Mouse (Mus musculus) adrenal gland, postnatal 14 days (tissue): Measurements from ENCODE around the gene Plce1. TPM values are rescaled to one million over a fixed set of nuclear protein-coding genes. Genes with fewer than 3 reads are reported as not detected.
A peak's percentile ranks its signal among the peaks of the same experiment; 100 is the strongest.

ENCODE experiments used
- DNase-seq: peaks from one replicate; pipeline ENCODE4 v3.0.0; 2021; ENCODE audit warnings: mixed read lengths
- total RNA-seq: library from RNA; stranded (reverse); gene quantifications from 2 replicates; pipeline ENCODE4 v1.2.3, GENCODE M21; 2021

Gene Plce1
- total RNA-seq, 1 experiment from 2014 or later: 8.9 TPM

DNA sequence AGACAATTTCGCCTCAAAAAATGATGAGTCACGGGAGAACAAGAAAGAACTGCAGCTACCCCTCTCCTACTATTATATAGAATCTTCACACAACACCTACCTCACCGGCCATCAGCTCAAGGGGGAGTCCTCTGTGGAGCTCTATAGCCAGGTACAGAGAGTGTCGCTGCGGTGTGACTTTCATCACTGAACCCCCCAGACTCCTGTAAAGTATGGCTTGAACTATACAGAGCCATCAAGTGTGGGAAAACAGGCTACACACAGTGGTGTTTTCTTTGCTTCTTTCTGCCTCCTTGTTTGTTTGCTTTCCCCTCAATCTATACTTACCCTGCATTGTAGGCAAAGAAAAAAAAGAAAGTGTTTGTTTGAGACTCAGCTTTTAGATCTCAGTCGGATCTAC, 247.9 kb downstream of the Plce1 start:
- no peak for DNase-seq

DNA sequence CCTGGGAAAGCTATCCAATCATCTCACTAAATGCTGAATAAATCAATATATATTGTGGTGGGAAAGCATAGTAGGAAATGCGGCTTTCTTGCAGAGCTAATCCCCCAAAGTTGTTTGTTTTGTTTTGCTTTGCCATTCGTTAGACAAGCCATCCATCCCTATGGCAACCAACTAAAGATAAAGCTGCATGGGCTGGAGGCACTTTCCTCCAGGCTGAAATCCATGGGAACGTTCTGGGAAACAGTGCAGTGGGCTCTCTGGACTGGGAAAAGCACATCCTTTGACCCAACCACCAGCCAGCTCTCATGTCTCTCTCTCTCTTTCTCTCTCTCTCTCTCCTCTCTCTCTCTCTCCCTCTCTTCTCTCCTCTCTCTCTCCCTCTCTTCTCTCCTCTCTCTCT, 248.4 kb downstream of the Plce1 start:
- no peak for DNase-seq

DNA sequence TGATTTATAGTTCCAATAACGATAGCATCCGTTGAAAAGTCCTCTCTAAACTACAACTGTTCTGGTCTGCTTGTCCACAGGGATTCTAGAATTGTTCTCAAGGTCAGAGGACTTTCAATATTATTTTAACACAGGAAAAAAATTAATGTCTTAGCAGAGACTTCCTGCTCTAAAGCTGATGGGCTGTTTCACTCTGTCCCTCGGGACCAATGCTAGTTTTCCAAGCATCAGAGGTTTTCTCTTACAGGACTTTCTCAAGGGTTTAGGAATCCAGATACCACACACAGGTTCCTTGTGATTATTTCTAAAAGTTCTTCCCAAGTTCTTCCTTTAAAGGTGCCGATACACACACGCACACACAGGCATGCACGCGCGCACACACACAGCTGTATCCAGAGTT, 263.6 kb downstream of the Plce1 start:
- no peak for DNase-seq

DNA sequence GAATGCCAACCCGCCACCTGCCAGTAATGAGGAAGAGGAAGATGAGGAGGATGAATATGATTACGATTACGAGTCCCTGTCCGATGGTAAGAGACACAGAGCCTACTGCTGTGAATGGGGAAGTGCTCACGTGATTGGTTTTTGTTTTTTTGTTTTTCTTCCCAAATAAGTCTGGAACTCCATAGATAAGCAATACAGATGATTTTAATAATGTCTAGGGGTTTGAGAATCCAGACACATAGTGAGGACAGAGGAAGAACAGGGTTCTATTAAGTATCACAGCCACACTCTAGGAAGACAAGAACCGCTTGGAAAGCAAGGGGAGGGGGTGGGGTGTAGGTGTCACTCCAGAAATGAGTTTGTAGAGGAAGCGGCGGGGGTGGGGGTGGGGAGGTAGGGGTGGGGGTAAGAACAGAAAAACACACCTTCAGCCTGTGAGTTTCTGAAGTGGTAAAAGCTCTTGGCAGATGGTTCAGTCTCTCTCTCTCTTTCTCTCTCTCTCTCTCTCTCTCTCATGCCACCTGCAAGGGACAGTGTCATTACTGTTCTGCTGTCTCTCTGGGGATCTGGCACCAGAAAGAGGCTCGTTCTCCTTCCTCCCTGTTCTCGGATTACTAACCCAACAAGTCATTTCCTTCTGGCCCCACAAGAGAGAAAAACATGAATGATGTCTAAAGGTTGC, 265.0 kb downstream of the Plce1 start:
- DNase-seq: no peak

DNA sequence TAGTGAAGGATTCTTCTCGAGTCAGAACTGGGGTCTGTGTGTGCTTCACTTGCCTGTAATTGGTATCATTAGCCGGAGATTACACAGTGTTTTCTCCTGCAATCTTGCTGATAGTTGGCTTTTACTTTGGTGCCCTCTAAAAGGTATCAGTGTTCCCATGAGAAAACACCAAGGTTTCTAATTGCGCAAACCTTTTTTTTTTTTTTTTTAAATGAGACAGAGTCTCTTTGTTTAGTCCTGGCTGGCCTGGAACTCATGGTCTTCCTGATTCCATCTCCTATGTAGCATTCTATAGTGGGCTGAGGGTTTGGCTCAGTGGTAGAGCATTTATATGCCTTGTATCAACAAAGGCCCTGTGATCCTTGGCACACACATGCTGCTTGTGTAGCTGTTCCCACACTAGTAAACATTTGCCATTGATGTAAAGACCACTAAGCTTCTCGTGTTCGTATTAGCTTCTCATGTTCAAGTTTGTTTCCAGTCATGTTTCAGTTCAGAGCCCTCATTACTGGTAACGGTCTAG, 265.6 kb downstream of the Plce1 start:
- no peak for DNase-seq

DNA sequence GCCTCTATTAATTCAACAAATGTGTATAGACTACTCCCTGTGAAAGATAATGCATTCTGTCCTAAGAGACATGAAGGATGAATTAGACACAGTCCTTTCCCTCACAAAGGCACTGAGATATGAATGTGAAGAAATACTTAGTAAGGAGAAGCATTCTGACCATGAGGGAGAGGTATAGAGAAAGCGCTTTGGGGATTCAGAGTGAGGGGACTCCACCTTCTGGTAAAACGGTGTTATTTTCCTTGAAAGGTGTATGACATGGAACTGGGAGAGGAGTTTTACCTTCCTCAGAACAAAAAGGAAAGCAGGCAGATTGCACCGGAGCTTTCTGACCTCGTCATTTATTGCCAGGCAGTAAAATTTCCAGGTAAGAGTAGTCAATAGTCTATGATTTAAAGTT, 269.3 kb downstream of the Plce1 start:
- no peak for DNase-seq

DNA sequence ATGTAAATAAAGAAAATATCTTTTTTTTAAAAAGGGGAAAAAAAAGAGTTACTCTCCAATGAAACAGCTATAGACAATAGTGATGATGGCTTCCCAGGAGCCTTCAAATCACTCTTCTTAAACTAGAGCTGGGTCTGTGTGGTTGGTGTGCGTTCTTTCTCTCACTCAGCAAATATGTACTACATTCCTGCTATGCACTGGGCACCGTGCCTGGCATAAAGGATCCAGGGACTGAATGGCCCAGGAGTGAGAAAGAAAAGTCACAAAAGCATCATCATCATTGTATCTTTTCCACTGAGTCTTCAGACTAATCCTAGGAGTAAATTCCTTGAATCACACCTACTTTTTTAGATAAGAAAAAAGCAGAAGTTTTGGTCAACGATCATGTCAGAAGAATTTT, 276.3 kb downstream of the Plce1 start:
- no peak for DNase-seq

DNA sequence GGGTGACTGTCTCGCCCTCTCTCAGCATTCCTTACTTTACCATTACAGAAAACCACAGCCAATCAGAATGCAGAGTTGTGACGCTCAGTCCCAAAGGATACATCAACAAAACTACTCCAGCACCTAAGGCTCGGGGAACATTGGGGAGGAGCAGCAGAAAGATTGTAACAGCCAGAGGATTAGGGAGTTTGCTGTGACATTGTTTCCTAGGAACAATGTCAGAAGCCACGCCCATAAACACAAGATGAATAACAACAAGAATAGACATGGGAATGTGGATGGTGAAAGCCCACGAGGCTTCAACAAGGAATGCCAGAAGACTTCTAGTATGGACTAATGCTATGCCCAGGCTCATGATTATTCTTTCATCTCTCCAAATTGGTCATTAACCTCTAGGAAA, 277.1 kb downstream of the Plce1 start:
- no peak for DNase-seq

DNA sequence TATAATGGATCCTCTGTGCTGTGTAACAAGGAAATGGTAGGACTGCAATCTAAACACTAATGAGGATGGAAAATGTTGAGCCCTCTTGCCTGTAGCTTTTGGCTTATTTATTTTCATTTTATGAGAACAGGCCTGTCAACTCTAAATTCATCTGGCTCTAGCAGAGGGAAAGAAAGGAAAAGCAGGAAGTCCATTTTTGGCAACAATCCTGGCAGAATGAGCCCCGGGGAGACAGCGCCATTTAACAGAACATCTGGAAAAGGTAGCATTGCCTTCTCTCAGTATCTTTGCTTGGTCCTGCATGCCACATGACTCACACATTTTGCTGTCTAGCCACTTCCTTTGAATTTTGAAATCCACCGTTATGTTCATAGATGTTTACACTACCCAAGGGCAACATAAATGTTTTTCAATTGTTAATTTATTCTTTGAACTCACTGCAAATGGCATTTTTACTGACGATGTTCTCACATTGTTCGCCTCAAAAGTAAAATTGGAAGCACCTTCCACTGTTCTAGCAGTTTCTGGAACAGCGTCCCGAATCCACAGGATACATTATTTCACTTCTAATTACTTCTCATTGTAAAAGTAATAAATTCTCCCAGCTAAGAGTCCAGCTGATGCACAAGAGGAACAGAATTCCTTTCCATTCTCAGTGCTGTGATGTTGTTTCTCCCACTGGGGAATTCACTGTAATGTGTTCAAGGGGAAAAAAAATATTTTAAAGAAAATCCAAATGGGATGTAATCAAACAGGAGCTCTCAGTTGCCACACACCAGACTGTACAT, 278.0 kb downstream of the Plce1 start:
- DNase-seq: no peak

DNA sequence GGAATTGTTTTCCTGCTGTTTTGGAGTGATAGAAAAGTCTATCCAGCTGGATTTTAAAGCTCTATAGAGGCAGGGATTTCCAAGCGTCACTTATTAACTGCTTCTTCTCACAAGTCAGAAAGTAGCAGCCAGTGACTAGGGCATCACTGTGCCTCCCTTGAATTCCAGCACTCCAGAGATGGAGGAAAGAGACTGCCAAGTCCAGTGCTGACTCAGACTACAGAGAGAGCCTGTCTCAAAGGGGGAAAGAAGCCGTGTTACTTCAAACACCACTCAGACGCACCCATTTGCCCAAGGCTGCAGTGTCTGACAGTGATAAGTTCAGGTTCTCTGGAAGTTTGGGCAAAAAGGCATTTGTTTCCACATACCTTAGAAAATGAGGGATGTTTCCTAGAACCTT, 279.5 kb downstream of the Plce1 start:
- DNase-seq: no peak

DNA sequence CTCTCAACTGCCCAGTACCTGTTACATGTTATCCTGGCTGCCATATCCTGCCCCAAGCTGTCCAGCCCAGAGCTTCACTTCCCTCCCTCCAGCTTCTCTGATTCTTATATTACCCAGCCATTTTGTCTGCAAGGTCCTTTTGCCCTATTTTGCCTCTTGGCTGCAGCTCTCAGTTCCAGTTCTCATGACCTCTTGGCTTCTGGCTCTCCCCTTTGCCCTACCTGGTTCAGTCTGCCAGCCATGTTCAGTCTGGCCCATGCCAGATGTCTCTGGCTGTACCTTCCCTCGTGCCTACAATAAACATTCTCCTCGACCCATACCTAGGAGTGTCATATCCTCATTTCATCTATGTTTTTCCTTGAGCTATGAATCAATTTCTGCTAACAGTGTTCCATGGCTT, 285.4 kb downstream of the Plce1 start:
- peak; percentile 63 for DNase-seq

DNA sequence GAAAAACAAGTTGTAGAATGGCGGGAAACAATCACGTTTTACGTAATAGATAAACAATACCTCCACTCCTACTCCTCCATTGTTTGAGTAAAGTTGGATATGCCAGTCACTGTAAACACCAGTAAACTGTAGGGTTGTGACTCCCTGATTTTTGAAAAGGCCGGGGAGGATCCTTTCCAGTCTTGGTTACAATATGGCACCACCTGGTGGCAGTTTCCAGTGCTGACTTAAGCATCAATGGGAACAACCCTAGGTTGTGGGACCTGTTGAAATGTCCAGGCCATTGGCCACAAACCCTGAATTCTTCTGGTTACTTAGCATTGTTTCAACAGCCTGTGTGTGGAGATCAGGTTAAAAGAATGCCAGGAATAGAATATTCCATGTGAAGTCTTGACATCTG, 294.6 kb downstream of the Plce1 start:
- DNase-seq: peak; percentile 65

DNA sequence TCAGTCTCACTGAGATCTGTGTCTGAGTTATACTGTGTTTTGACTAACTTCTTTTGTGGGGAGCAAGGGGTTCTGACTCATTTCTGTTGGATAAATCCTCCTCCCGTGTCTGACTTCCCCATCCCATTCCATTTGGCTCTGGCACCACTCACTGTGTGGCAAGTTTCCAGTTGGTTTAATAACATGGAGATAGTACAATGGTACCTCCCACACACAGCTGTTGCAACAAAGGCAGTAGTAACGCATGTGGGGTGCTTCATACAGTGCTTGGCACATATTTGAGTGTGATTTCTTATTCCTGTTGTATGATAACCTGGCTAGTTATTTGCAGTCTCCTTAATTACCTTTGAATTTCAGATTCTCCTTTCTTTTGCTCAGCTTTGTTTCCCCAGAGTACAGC, 297.9 kb downstream of the Plce1 start:
- no peak for DNase-seq

DNA sequence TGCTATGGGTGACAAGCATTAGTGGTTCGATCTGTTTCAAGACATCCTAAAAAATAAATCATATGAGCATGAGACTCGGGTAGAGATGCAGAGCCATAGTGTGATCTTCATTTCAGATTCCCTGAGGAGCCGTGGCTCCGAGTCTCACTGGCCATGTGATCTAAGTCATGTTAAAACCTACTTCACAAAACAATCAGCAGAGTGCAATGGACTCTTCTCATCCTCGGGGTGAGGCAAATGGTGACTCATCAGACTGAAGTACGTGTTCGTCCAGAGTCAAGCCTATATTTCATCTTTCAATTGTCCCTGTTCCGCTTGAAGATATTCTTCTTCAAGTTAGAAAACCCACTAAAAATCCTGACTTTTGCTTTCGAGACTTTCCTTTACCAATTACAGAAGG, 302.6 kb downstream of the Plce1 start:
- DNase-seq: no peak

DNA sequence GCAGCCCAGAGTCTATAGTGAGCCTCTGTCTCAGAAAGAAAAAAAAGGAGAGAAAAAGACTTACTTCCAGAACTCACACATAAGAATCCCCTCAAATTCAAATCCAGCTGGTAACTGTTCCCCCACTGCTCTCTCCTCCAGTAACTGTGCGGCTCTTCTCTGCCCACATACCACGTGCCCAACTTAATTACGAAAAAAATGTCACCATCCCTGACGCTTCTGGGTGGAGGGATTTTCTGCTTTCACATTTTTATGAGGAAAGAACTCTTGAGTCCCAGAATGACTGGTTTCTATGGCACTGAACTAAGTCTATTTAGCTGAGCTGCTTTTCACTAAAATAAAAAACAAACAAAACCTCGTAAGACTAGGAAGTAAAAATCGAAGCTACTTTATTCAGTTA, 306.8 kb downstream of the Plce1 start:
- DNase-seq: no peak

DNA sequence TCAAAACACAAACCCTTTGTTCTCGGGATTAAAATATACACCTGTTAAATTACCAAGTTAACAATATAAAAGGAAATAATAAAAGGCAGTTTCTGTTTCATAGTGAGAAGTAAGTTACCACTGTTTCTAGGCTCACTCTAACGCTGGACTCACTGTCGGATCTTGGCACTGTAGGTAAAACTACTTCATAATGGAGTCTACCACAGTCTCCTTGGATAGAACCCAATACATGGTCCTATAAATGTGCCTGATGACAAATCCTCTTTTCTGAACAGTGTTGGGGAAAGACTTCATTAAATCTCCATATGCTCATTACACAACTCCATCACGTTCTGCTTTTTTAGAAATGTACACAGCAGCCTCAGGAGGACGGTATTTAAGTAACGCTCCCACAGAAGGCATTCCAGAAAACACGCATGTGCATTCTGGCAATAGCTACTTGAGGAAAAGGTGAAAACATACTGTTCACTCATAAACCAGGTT, 312.7 kb downstream of the Plce1 start:
- DNase-seq: no peak

DNA sequence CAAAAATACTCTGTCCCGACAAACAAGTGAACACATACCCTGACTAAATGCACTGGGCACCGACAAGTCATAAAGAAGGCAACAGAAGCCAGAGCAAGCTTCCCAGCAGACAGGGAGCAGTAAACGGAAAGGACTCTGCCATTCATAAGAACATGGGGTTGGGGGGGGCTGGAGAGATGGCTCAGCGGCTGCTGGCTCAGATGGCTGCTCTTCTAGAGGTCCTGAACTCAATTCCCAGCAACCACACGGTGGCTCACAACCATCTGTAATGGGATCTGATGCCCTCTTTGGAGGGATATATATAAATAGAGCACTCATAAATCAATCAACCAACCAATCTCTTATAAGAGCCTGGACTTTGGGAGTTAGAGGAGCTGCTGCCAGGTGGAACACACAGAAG, 315.6 kb downstream of the Plce1 start:
- DNase-seq: no peak

DNA sequence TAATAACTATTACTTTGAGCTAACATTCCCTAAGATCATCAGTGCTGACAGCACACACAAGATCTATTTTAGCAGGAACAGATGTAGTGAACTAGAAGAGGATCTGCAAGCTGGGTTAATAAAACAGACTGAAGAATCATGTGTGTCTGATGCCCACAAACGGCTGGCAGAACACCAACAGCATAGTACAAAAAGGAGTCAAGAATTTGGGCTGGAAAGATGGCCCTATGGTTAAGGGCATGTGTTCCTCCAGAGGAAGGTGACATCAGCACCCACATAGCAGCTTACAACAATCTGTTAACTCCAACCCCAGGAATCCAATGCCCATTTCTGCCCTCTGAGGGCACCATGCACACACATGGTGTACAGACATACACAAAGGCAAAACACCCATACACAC, 317.4 kb downstream of the Plce1 start:
- DNase-seq: no peak

DNA sequence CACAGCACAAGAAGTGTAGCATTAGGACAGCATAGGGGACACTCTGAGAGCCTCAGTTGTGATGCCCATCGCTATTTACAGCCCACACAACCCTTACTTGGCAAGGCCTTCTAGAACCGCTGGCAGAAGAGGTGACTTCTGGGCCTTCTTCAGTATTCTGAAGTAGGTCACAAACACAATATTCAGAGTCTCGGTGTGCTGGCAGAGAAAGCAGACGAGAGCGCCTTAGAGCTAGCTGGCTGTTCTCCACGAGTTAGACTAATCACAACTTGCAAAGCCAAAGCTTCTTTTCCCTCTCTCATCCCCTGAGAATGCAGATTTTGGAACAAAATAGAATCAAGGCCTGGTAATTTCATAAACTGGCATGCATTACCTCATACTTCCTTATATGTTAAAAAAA, 317.9 kb downstream of the Plce1 start:
- peak; percentile 9 for DNase-seq

DNA sequence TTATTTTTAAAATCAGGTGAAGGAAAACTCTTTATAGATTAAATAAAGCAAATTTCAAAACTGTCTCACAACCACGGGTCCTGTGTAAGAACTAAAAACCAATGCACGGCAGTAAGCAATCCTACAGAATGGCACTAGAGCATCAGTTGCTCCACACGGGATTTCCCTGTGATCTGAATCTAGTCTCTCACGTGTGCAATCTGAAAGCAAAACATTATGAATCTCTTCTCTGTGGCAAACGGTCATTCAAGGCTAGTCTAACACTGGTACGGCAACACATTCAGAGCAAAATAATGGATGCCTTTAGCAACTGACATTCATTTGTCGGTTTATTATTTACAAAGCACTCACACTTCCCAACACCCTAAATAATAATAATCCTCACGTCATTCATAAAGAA, 337.3 kb downstream of the Plce1 start:
- DNase-seq: no peak

DNA sequence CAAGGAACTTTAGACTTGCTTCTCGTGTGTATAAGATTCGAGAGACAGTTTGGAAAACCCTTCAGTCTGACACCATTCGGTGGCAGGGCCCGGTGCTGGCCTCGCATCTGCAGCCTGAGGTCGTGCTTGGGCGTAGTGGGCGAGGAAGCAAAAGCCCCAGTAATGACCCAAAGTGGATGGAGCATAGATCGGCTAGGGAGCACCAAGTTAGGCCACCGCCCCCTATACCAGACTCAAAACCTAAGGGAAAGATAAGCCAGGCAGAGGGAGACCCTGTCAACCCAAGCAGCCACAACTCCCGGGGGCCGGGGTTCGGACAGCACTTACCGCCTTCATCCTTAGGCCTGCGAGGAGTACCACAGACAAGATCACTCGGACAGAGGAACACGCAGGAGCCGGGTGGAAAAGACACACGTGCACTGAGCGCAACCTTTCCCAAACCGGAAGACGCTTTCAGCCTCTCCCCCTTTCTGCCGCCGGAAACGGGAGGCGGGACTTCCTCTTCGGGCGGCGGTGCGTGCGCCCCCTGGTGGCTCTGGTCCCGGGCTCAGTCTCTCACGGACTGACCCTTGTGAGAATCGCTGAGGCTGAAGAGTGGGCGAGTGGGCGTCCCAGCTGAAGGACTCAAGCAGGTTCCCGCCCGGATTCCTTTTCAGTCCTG, 338.0 kb downstream of the Plce1 start, which contains the start of gene Noc3l:
TSS of gene Noc3l (minus strand) at position 472 of the 661 bp plus-strand sequence.
- peak; percentile 97 for DNase-seq

DNA sequence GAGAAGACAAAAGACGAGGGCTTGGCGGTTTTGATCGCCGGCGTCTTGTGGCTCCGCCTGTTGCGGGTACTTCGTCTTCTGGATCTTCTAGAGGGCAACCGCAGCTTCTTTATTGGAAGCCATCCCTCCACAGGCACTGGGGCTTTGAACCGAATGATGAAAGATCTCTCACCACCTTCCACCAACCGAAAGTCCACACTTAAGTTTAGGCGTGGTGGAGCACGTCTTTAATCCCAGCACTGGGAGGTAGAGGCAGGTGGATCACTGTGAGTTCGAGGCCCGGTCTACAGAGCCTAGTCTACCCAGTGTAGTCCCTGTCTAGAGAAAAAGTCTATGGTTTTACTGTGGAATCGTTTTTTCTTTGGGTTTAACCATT, 338.5 kb downstream of the Plce1 start:
- DNase-seq: no peak

DNA sequence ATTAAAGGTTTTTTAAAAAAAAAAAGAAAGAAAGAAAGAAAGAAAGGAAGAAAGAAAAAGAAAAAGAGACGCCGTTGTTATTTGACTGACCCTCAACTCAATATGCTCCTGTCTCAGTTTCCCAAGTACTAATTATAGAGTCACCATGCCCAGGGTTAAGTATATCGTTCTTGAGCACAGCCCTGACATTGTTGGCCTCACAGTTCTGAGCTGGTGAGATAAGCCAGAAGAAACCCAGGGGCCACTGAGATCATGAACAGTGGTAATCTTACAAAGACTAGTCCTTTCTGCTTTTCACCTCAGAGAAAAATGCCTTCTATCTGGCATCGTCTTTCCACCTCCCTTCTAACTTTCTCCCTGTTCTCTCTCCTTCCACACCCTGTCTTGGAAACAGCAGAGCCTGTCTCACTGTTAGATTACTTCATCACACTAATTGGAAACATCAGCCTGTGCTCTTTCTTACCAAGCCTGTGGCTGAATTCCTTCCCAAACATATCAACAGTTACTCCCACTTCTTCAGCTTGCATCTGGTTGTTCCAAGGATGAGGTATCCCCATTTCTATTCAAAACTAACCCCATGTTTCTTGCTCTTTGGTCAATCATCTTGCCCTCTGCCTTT, 339.4 kb downstream of the Plce1 start:
- DNase-seq: no peak
